Mouse (Mus musculus) testis, postnatal 10 days (tissue): Measurements from ENCODE around the gene Clpb.

Experiments used
- DNase-seq: peaks from one replicate; pipeline ENCODE4 v3.0.0; 2021; ENCODE audit warnings: low spot score

The Clpb gene

DNA sequence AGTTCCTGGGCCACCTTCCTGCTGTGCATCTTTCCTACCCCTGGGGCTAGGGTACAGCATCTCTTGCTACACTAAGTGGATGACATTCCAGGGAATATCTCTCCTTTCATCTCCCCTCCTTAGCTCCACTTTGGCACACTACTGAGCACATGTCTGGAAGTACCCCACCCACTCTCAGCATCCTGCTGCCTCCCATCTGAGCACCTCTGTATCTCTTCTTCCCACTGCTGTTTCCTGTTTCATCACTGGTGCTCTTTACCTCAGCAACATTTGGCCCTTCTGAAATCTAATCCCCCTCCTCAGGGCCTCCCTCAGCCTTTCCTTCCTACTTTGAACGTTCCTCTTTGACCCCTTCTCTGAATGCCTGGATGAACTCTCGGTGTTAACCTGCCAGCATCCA lies 63.5 kb downstream of the Clpb start:
- no peak for DNase-seq

DNA sequence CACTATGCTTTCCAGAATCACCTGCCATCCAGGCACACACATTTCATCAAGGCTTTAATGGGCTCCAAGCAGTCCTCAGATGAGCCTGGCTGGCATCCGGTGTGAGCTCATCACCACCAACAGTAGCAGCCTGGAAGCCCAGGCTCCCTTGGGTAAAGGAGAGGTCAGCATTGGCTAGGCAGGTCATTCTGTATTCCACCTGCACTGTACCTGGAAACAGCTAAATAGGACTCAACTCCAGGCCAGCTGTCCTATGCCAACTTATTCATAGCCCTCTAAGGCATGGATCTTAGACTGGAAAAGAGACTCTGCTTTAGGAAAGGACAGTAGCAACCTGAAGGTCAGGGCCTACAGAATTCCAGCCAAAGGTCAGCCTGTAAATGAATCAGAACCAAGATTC lies 68.7 kb downstream of the Clpb start:
- DNase-seq = no peak

DNA sequence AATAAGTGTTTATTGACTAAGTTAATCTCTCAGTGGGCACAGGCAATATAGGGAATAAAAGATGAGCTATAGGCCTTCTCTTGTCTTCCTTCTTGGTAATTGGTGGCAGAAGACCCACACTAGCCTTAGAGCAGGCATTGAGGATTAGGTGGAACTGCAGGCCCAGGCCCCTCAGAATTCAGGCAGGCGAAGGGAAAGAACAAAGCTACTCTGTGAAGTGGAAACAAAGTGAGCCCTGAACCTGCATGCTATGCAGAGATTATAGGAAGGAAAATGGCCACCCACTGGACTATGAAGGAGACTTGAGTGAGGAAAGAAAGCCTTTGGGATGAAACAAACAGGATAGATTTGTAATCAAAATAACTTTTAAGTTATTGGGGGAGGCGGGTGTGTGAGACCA lies 69.6 kb downstream of the Clpb start:
- no peak for DNase-seq

DNA sequence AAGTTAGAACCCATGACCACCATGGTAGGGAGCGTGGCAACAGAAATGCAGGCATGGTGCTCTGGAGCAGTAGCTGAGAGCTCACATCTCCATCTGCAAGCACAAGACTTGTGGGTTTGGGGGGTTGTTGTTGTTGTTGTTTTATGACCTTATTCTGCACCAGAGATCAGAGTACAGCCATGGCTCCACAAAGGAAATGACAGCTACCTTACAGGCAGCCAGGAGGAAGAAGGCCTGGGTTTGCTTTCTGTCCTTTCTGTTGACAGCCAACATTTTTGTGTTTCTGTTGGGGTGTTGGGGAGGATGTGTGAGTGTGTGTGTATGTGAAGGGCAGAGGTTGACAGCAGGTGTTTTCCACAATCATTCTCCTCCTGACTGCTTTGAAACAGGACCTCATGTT lies 71.9 kb downstream of the Clpb start:
- DNase-seq = no peak

DNA sequence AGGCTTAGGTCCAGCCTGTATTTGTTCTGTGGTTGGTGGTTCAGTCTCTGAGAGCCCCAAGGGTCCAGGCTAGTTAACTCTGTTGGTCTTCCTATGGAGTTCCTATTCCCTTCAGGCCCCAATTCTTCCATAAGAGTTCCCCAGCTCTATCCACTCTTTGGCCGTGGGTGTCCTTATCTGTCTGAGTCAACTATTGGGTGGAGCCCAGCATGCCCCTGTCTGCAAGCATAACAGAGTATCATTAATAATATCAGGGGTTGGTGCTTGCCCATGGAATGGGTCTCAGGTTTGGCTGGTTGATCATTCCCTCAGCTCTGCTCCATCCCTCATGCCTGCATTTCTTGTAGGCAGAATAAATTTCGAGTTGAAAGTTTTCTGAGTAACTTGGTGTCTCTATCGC lies 74.3 kb downstream of the Clpb start:
- DNase-seq = no peak

DNA sequence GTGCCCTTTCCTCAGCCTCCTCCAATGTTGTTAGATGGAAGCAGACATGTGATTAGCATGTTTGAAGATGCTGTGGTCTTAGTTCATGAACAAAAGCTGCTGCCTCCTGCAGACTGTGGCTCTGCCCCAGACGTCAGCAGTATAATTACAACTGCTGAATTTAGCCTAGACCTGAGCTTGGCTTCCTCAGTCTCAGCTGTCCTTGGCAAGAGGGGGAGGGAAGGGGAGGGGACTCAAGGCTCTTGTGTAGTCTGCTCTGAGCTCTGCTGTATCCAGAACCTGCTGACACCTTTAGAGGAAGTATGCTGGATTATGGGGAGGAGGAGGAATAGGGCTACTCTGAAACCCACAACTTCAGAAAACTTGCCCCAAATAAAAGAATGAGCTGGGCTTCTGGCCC lies 76.2 kb downstream of the Clpb start:
- DNase-seq = no peak

DNA sequence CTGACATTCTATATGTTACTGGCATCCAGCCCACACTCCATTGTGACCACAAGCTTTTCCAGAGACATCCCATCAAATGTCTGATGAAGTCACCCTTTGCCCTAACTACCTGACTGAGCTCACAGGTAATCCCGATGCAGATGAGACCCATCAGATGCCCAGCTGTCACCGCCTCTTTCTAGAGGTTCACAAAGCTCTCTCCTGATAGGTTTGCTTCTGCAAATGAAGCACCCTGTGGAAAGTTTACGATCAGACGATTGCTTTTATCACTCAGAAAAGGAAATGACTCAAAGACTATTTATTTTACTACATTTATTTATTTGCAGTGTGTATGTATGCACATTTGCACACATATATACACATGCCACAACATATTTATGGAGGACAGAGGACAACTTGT lies 80.1 kb downstream of the Clpb start:
- DNase-seq = no peak

DNA sequence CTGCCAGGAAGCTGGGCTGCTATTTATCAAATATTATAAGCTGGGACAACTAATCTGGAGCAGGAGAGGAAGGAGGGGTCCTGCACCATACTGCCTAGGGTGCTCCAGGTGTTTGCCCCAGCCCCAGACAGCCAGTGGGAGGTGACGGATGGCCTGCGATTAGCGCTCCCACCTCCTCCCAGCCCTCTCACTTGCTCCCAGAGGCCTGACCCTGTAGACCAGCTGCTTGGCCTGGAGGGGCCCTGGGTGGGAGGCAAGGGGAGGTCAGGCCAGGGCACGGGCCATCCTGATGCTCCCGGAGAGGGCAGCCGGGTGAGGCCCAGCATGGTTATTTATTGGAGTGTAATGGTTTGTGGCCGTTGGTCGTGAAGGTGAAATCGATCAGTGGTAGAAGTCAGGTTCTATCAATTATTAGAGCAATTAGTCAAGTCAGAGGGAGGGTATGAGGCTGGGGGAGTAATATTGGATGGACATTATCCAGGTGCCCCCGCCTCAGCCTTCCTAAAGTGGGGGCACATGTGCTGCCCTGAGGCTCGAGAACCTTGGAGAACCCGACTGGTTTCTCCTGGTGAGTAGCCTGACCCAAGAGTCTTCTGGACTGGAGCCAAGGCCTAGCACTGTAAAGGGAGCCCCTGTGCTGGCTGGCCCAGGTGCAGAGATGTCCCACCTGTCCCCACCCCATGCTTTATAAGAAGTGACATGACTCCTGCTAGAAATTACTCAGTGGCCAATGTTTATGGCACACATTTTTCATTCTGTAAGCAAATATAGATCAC lies 83.3 kb downstream of the Clpb start:
- DNase-seq = no peak

DNA sequence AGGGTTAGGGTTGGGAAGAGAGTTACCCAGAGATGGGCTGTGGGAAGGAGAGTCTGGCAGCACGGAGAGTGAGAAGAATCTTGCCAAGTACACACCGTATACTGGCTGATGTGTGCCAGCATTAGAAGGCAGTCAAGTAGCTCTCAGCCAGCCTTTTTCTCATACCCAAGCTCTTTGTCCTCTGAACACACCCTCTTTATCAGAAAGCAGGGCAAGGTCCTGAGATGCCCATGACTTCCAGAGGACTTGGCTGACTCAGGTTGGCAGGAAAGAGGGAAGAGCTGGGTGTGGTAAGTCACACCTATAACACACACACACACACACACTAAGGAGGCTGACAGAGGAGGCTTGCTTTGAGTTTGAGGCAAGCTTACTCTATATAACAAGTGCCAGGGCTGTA lies 86.8 kb downstream of the Clpb start:
- DNase-seq = no peak

DNA sequence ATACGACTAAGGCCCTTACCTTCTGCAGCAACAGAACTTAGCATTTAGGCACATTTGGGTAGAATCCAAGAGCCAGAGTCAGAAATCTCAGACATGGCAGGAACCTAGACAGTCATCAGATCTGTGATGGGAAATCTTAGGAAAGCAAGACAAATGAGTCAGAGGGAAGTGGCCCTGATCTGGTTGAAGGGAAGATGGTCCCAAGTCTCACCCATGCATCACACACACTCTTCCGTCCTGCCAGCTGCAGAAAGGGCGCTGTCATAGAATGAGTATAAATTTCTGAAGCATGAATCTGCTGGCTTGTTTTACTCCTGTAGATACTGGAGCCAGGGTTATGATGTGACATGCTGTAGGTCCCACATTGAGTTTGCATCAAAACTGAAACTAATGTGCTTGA lies 88.9 kb downstream of the Clpb start:
- DNase-seq = no peak

DNA sequence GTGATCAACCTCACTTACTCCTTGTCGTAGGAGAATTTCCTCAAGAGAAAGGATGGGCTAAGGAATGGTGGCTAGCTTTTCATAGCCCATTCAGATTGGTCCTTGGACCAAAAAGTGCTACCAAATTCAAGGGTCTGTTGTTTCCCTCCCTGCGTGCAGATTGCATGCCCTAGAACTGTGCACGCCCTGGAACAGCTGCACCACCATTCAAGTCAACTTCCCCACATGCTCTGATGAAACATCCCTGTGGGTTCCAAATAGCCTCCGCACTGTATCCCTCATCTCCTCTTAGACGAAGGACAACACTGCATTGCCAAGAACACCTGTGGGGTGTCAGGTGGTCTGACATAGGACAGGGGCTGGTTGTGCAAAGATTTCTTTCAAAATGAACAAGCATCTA lies 90.1 kb downstream of the Clpb start:
- DNase-seq = no peak

DNA sequence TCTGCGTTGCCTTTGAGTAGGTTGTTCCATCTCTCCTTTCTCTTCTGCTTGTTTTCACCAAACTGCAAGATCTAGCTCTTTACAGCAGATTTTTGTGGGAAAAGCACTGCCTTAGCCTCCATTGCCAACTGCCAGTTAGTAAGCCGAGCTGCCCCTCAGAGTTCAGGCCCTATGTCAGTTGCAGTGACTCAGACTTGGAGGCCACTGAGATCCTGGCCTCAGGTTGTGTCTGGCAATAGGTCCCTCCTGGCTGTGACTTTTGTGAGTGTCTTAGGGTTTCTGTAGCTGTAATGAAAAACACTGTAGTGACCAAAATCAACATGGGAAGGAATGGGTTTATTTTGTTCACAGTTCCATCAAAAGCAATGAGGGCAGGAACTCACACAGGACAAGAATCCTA lies 91.0 kb downstream of the Clpb start:
- DNase-seq = no peak

DNA sequence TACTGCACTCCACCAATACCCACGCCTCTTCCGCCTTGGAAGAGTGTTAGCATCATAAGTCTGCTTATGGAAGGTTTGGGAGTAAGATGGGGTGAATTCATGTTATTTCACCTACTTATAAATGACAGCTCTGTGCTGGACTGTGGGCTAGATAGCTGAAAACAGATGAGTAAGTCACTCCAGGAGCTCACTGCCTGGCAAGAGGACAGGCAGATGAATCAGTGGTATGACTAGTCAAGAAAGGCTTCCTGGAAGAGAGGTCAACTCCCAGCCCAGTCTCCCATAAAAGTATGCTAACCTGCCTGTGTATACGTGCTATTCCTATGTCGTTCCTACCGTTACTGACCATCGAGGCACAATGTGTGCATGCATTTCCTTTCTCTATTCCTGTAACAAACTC lies 91.9 kb downstream of the Clpb start:
- no peak for DNase-seq

DNA sequence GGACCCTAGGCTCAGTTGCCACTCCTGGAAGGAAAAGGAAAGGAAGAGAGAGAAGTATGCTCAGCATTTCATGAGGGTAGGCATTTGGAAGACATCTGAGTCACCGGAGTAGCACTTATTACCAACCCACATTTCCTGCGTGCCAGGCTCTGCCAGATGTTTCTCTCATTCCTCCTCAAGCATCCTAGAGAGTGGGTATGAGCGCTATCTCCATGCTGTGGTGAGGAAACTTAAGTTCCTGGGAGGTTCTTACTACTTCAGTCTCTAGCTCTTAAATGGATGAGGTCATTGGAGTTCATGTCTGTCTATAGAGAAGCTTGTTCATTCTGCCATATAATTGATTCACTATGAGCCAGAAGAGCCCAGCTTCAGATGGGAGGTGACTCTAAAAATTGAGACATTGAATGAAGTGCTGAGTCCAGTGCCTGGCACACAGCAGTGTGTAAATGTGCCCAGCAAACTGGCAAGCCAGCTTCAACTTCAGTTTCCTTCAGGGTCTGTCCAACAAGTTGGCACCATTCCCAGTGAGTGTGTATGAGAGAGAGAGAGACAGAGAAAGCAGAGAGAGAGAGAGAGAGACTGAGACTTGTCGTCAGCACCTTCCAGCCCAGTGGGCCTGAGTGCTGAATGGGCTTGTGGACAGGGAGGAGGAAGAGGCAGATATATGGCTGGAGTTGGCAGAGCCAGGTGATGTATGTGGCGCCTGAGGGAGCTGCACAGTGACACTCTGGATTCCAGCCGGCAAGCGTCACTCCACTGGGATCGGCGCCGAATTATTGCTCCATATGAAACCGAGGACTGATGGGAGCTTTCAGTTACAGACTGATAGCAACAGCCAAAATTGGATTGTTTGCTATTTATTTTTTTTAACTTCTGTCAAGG lies 98.7 kb downstream of the Clpb start:
- no peak for DNase-seq

DNA sequence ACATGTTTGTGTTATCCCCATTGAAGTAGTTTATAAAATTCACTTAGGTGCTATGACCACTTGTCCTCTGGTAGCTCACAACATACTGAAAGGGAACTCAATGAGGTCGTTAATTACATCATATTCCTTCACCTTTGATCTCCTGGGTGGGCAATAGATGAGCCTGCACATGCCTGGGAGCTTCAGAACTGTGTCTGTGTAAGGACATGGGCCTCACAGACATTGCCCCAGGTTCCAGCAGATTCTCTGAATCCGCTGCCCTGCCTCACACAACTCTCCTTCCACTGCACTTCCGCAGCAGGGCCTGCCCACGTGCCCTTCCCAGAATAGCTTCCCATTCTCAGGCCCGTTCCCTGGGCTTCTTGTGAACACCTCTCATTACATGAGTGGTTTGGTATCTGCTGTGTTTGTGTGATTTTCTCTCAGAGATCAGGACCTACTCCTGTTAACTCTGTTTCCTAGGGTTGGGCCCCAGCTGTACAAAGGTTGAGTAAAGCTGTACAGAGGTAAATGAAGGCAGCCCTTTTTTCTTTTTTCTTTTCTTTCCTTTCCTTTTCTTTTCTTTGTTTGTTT lies 104.0 kb downstream of the Clpb start:
- no peak for DNase-seq

DNA sequence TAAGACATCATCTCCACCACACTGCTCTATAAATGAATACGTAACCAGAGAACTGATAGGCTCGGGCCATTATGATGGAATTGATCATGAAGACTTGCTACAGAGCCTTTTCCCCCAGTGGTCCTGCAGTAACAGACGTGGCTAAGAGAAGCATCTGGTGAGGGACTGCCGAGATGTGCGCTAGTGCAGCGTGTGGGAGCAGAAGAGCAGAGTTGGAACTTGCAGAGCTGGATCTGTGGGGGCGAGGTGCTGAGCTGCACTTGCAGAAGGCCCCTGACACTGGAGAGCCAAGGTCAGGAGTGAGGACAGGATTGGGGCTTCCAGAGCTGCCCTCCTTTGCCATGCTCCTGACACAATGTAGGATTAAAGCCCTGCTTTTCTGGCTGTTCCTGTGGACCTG lies 106.6 kb downstream of the Clpb start:
- no peak for DNase-seq

DNA sequence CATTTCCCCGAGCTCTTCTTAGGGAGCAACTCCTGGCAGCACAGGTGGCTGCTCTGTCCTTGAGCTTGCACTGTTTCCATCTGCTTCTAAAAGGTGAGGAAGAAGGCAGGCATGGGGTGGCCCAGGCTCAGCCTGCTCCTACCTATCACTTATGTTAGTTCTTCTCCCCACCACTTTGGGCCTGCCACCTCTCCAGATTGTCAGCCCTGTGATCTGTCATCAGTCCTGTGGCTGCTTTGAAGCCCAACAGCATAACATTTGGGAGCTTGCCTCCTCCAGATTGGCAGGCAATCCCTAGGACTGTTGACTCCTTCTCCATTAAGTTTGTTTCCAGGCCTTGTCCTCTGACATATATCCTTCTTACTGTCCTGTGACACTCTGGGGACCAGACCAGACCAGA lies 108.2 kb downstream of the Clpb start:
- no peak for DNase-seq

DNA sequence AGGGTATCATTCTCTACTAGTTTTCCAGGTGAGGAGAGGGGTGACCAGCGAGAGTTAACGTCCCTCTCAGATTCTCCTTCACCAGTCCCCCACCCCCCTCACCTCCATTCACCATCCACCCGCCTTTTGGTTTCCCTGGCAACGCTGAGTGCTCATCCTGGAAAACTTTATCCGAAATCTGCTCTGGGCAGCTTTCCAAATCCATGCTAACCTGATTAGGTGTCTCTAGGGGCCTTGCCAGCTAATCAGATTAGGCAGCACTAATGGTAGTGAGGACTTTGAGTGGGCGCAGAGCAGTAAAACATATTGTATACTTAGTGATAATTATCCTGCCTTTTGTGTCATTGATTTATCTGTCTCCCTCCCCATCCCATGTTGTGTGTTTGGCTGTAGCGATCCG lies 109.3 kb downstream of the Clpb start:
- DNase-seq = no peak

DNA sequence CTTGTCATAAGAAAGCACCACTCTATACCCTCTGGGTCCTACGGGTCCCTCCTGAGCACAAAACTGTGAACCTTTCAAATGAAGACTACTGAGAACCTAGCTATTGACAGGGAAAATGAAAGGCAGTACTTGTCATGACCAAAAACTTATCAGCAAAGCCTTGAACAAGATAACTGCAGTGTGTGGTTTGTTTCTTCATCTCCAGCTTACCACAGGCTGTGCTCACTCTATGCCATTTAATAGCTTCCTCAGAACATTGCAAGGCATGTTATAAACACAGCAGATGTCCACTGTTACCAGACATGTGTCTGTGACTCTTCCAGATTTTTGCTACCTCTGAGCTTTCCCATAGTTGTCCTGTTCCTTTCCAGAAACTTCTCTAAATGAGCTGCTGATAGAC lies 113.6 kb downstream of the Clpb start:
- DNase-seq = no peak

DNA sequence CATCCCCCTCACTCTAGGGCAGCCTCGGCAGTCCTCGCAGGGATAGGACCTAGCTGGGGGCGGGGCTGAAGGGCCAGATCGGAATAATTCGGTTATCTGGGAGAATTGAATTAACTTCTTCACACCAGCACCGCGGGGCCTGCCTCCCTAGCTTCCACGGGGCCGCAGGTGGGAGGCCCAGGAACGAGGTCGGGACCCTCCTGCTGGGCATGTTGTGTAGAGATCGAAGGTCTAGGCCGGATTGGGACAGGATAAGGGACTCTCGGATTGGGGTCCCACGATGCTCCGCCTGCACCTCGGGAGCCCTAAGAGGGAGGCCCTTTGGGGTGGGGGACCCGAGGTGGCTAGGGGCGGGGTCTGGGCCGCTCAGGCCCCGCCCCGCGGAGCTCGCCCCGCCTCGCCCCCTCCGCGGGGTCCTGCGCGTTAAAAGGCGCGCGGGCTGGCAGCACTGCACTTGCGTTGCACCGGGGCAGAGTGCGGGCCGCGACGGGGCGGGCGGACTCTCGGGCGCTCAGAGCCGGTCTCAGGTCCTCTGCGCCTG lies 154.5 kb downstream of the Clpb start, which contains the start of gene Phox2a:
Gene Phox2a (plus strand): TSS at position 453 of the 541 bp plus-strand sequence.
- no peak for DNase-seq

DNA sequence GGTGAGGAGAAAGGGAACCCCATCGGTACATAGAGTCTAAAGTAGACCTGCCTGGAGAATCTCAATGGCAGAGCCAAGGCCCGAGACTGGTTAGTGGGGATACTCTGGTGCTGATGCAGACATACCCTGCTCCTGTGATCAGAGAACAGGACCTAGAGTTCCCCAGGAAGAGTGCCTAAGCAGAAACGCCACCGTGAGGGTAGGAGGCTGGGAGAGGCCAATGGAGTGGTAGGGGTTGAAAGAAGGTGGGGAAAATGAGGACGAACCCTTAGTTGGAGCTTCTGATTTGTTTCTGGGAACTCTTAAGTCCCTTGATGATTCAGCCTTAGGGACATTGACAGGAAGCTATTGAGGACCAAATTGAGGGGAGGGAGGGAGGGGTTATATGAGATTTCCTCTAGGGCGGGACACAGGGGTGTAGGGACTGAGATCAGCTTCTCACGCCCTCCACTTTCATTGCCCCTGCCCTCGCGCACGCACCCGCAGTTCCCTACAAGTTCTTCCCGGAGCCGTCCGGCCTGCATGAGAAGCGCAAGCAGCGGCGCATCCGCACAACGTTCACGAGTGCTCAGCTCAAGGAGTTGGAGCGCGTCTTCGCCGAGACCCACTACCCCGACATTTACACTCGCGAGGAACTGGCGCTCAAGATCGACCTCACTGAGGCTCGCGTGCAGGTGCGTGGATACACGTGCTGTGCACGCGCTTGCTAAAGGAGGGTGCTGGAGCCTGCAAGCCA lies 157.0 kb downstream of the Clpb start:
- peak; percentile 54 for DNase-seq
